Mouse (Mus musculus): ENCODE data around the gene Gm28434. TPM values are rescaled to one million over a fixed set of nuclear protein-coding genes. Genes with fewer than 3 reads are reported as not detected.

Gm28434 gene
- polyA plus RNA-seq (2015; fragmentation: Illumina TruSeq; extraction: RNeasy Lipid Tissue Mini Kit (QIAGEN cat#74804); ENCODE audit: insufficient read depth, low replicate concordance), result not detected

GRCm38 (mm10) chr5:87969201-87969600 is at the start of gene Gm28434, which contains the start of gene 2310003L06Rik:
Gm28434 (plus strand) TSS chr5:87969517.
2310003L06Rik (plus strand) TSS chr5:87969459.

DNA sequence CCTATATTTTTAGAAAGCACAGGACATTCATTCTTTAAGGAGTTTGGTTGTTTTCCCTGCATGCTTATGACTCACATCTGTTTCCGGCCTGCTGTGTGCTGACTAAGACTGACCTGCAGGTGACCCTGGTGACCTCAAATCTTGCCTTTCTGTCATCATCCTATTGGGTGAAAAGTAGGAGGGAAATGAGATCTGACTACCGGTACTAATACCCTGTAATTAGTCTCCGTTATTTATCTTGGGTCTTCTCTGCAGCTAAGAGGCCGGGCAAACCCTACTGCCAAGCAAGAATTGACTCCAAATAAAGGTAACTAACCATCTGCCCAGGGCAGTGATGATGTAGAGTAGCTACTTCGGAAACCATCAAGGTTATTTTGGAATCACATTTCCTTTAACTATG is 43.9 kb upstream of the Gm28434 start, which contains the start of gene Csn3:
Csn3 (plus strand) TSS at position 208 of the 400 bp plus-strand sequence.

DNA sequence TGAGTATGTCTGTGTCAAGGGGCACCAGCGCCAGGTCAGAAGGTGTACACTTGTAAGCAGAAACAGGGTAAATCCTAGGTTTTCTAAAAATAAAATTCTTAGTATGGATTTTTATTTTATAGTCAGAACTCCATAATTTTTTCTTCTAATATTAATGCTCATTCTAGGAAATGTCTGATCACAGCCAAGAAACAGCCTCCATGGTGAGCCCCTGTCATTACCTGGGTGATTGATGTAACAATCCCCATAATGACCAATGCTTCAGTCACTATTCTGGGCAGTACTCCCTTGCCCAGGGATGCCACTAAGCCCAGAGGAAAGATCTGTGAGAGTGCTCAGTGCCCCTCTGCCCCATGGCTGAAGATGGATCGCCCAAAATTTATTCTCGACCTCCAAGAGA is 9.8 kb downstream of the Gm28434 start, which contains the start of gene Cabs1:
Cabs1 (plus strand) TSS at position 301 of the 400 bp plus-strand sequence.

DNA sequence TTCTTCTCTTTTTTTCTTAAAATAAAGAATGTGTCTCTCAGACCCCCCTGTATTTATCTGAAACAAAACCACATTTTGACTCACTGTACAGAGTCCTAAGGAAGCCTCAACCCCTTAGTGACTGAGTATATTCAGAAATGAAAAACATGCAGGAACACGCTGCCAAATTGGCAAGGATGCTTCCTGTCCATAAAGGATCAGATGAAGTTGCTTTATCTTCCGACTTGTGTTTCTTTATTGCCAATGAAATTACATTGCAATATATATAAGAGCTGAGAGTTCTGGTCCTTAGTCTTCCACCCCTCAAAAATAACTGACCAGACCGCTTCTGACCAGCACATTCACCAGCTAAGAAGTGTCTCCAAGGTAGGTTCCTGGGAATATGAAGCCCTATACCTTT is 32.9 kb downstream of the Gm28434 start, which contains the start of gene Smr3a:
Smr3a (plus strand) TSS at position 301 of the 400 bp plus-strand sequence.

Other genes with a start within 250 kb of the Gm28434 start
- not detected for gene Csn1s2a, start 194.9 kb upstream of the Gm28434 start, polyA plus RNA-seq (2015; fragmentation: Illumina TruSeq; extraction: RNeasy Lipid Tissue Mini Kit (QIAGEN cat#74804); ENCODE audit: insufficient read depth, low replicate concordance)
- not detected for gene Csn1s2b, start 161.4 kb upstream of the Gm28434 start, polyA plus RNA-seq (2015; fragmentation: Illumina TruSeq; extraction: RNeasy Lipid Tissue Mini Kit (QIAGEN cat#74804); ENCODE audit: insufficient read depth, low replicate concordance)
- not detected for gene Prr27, start 143.8 kb upstream of the Gm28434 start, polyA plus RNA-seq (2015; fragmentation: Illumina TruSeq; extraction: RNeasy Lipid Tissue Mini Kit (QIAGEN cat#74804); ENCODE audit: insufficient read depth, low replicate concordance)
- not detected for gene Odam, start 84.5 kb upstream of the Gm28434 start, polyA plus RNA-seq (2015; fragmentation: Illumina TruSeq; extraction: RNeasy Lipid Tissue Mini Kit (QIAGEN cat#74804); ENCODE audit: insufficient read depth, low replicate concordance)
- gene Csn3, start 43.9 kb upstream of the Gm28434 start, polyA plus RNA-seq (2015; fragmentation: Illumina TruSeq; extraction: RNeasy Lipid Tissue Mini Kit (QIAGEN cat#74804); ENCODE audit: insufficient read depth, low replicate concordance), result not detected
- not detected for gene 2310003L06Rik, start 58 bp upstream of the Gm28434 start, polyA plus RNA-seq (2015; fragmentation: Illumina TruSeq; extraction: RNeasy Lipid Tissue Mini Kit (QIAGEN cat#74804); ENCODE audit: insufficient read depth, low replicate concordance)
- gene Cabs1, start 9.9 kb downstream of the Gm28434 start, polyA plus RNA-seq (2015; fragmentation: Illumina TruSeq; extraction: RNeasy Lipid Tissue Mini Kit (QIAGEN cat#74804); ENCODE audit: insufficient read depth, low replicate concordance), result not detected
- gene Smr3a, start 33.0 kb downstream of the Gm28434 start, polyA plus RNA-seq (2015; fragmentation: Illumina TruSeq; extraction: RNeasy Lipid Tissue Mini Kit (QIAGEN cat#74804); ENCODE audit: insufficient read depth, low replicate concordance), result not detected
- not detected for gene Smr2, start 117.0 kb downstream of the Gm28434 start, polyA plus RNA-seq (2015; fragmentation: Illumina TruSeq; extraction: RNeasy Lipid Tissue Mini Kit (QIAGEN cat#74804); ENCODE audit: insufficient read depth, low replicate concordance)
- not detected for gene Gm11116, start 142.0 kb downstream of the Gm28434 start, polyA plus RNA-seq (2015; fragmentation: Illumina TruSeq; extraction: RNeasy Lipid Tissue Mini Kit (QIAGEN cat#74804); ENCODE audit: insufficient read depth, low replicate concordance)
- gene Gm11115, start 184.6 kb downstream of the Gm28434 start, polyA plus RNA-seq (2015; fragmentation: Illumina TruSeq; extraction: RNeasy Lipid Tissue Mini Kit (QIAGEN cat#74804); ENCODE audit: insufficient read depth, low replicate concordance), result not detected

Data from spleen, adult 10 weeks (tissue).